Mouse (Mus musculus) heart, adult 8-10 months (tissue): ENCODE measurements around the gene Gm10413. TPM values are rescaled to one million over a fixed set of nuclear protein-coding genes. Genes with fewer than 3 reads are reported as not detected.
"Not testable (repeated sequence)": the region's sequence is repeated elsewhere in the genome, so short reads cannot be mapped to it uniquely, and the experiment has no call there.

Experiments used
- DNase-seq: peaks from one replicate; pipeline ENCODE4 v3.0.0; 2022; ENCODE audit warnings: low spot score
- total RNA-seq, 4 experiments: library from RNA; stranded (reverse); gene quantifications; 2 replicates each; pipeline ENCODE4 v1.2.4; 2022

The Gm10413 gene
- not detected for total RNA-seq

DNA sequence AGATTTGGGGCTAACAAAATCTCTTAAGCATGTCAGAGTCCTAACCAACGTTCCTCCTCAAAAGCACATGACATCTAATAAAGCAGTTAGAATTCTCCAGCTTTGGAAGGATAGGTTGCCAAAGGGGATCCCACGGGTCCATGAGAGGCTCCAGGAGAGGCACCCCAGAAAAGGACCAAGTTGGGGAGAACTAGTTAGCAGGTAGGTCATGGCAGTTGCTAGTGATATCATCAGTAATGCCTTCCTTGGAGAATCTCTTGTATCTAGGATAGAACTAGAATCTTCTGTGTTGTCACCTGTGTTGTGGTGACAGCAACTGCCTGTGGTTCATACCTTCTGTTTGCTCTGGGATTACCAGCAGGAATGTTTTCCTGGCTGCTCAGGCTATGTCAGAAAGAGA, at the start of gene Gm10413:
Gene Gm10413, plus strand, starts transcription at position 301 of the 400 bp plus-strand sequence.
- not testable (repeated sequence) for DNase-seq

DNA sequence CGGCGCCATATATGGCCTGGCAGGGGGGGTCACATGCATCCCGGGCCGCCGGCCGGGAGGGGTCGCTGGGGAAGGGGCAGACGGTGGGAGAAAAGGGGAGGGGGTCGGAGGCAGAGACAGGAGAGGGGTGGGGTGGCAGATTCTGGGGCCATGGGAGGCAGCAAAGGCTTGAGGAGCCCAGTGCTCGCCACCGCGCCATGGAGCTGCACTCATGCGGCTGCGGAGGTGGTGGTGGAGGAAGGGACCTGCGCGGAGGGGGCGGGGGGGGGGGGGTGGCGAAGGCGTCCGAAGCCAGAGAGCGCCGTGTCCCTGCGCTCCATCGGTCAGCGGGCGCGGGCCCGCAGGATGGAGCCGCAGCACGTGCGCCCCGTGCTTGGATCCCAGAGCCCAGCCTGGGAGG, 17.4 kb downstream of the Gm10413 start, which contains the start of gene Gm10409:
Gene Gm10409, plus strand, starts transcription at position 301 of the 400 bp plus-strand sequence.
- not testable (repeated sequence) for DNase-seq

GRCm38 (mm10) chr14:3427803-3428202, 32.9 kb downstream of the Gm10413 start, which contains the start of gene Gm3005:
Gm3005 (plus strand) TSS chr14:3428103.
- not testable (repeated sequence) for DNase-seq

DNA sequence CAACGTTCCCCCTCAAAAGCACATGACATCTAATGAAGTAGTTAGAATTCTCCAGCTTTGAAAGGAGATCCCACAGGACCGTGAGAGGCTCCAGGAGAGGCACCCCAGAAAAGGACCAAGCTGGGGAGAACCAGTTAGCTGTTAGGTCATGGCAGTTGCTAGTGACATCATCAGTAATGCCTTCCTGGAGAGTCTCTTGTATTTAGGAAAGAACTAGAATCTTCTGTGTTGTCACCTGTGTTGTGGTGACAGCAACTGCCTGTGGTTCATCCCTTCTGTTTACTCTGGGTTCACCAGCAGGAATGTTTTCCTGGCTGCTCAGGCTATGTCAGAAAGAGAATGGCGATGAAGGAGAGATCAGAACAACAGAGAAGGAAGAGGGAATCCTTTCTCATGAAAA, 54.2 kb downstream of the Gm10413 start, which contains the start of gene Gm10408:
Gene Gm10408, plus strand, starts transcription at position 301 of the 400 bp plus-strand sequence.
- not testable (repeated sequence) for DNase-seq

Other genes starting within 250 kb of the Gm10413 start
- gene Gm5795, start 206.8 kb upstream of the Gm10413 start, total RNA-seq: not detected
- gene D830030K20Rik, start 186.6 kb upstream of the Gm10413 start, total RNA-seq: under 1 TPM; 0.41 to 0.91 (median 0.57) TPM
- gene Gm2956, start 62.5 kb upstream of the Gm10413 start, total RNA-seq: not detected
- under 1 TPM in 1 of 4 experiments, not detected in 3; 0.50 TPM for gene Gm10409, start 17.5 kb downstream of the Gm10413 start, total RNA-seq
- gene Gm3005, start 33.0 kb downstream of the Gm10413 start, total RNA-seq: not detected
- not detected for gene Gm10408, start 54.3 kb downstream of the Gm10413 start, total RNA-seq
- not detected for gene Gm3012, start 239.4 kb downstream of the Gm10413 start, total RNA-seq